Mouse (Mus musculus) stomach, postnatal 0 days (tissue): ENCODE measurements around the gene Gm42674. TPM values are rescaled to one million over a fixed set of nuclear protein-coding genes. Genes with fewer than 3 reads are reported as not detected.

Source experiments
- ATAC-seq: fragments of 200-750 bp; cut with Nextera tagmentation; 2 replicates; pipeline ENCODE4 v1.8.0; 2017; ENCODE audit not compliant: low FRiP score, low TSS enrichment
- DNase-seq: peaks from one replicate; pipeline ENCODE4 v3.0.0-alpha.2; 2016; ENCODE audit warnings: low spot score
- H3K27ac ChIP-seq: fragments of 300-500 bp; sonication (generic); replicated peaks from 2 replicates; pipeline ENCODE4 v1.5.1; 2014; ENCODE audit warnings: mild to moderate bottlenecking, control low read depth
- H3K27me3 ChIP-seq: fragments of 300-500 bp; sonication (generic); 2 replicates; pipeline ENCODE4 v1.6.1; 2014; ENCODE audit warnings: low read length; ENCODE audit not compliant: control insufficient read depth, insufficient read depth
- H3K36me3 ChIP-seq: fragments of 300-500 bp; sonication (generic); 2 replicates; pipeline ENCODE4 v1.6.1; 2014; ENCODE audit warnings: low read length, mixed read lengths; ENCODE audit not compliant: control insufficient read depth, insufficient read depth
- H3K4me1 ChIP-seq: fragments of 300-500 bp; sonication (generic); replicated peaks from 2 replicates; pipeline ENCODE4 v1.6.1; 2014; ENCODE audit warnings: antibody characterized with exemption; ENCODE audit not compliant: control insufficient read depth, insufficient read depth
- H3K4me2 ChIP-seq: fragments of 300-500 bp; sonication (generic); replicated peaks from 2 replicates; pipeline ENCODE4 v1.6.1; 2014; ENCODE audit warnings: low read depth, mild to moderate bottlenecking, control low read depth, moderate library complexity
- H3K4me3 ChIP-seq: fragments of 300-500 bp; sonication (generic); 2 replicates; pipeline ENCODE4 v1.5.1; 2014; ENCODE audit warnings: low read depth, low read length, control low read depth
- H3K9ac ChIP-seq: fragments of 300-500 bp; sonication (generic); 2 replicates; pipeline ENCODE4 v1.6.1; 2014; ENCODE audit warnings: mild to moderate bottlenecking, low read length, control low read depth, mixed read lengths
- H3K9me3 ChIP-seq: fragments of 300-500 bp; sonication (generic); 2 replicates; pipeline ENCODE4 v1.6.1; 2016; ENCODE audit warnings: low read length; ENCODE audit not compliant: control insufficient read depth
- CTCF ChIP-seq: IDR thresholded peaks from 2 replicates; pipeline ENCODE4 v1.5.1; 2016; ENCODE audit warnings: antibody characterized with exemption, low read depth, mild to moderate bottlenecking, moderate library complexity
- EP300 ChIP-seq: optimal IDR thresholded peaks from 2 replicates; pipeline ENCODE3; 2016; ENCODE audit warnings: antibody characterized with exemption
- WGBS: fragments of 180-500 bp; shearing (Covaris S2); extraction: QIAGEN DNeasy Blood & Tissue Kit; methylation state at CpG from one replicate; pipeline ENCODE4 v1.1.7; 2014; 5-methylcytosine and 5-hydroxymethylcytosine counted together
- polyA plus RNA-seq: library from polyadenylated mRNA; unstranded; fragments of >200 nt; fragmentation: Nextera tagmentation; extraction: Ambion mirVana; gene quantifications from 2 replicates; pipeline ENCODE4 v1.2.1, GENCODE M21; 2015

Gm42674 gene
- polyA plus RNA-seq, 1 experiment from 2014 or later, result not detected

- no peak for ATAC-seq
- Histone ChIP-seq H3K9ac (no peak overlapping the region), H3K27me3 (no peaks in the 10 kb centered on the region), H3K4me3 (no peak overlapping the region), H3K4me1 (no peaks in the 10 kb centered on the region), H3K36me3 (no peaks in the 10 kb centered on the region), H3K4me2 (no peak overlapping the region), H3K9me3 (no peaks in the 10 kb centered on the region), H3K27ac (peak overlapping the region; percentile 30; the same call in 1 of the 2 replicates)
- TF ChIP-seq EP300 (no peak), CTCF (peak; percentile 92)
- 54% methylated on average over 4 of the region's 4 CpGs for WGBS
- DNase-seq, result peak; percentile 65
These were observed 26.1 kb downstream of the Gm42674 start for GRCm38 (mm10) chr3:90627807-90628206.

DNA sequence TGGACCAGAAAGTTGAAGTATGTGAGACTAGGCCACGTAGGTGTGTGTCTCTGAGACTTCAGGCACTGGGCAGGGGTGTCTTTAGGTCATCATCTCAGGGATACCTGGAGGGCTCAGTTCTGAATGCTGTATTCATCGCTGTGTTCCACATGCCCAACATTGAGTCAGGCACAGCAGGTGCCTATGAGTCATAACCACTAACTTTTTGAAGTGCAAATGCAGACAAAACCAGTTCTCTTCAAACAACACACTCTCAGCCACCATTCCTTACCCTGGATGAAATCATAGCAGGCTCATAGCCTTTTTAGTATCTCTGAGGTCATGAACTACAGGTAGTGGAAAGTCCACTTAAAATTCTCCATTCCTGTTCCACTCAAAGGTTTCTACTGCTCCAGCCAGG, 27.6 kb downstream of the Gm42674 start:
- peak; percentile 14 for DNase-seq
- WGBS, result 59% methylated on average over 2 of the region's 2 CpGs
- Histone ChIP-seq H3K4me3 (no peak overlapping the region), H3K27ac (no peak overlapping the region), H3K27me3 (no peaks in the 10 kb centered on the region), H3K9ac (no peak overlapping the region), H3K4me2 (no peak overlapping the region), H3K9me3 (no peaks in the 10 kb centered on the region), H3K36me3 (no peaks in the 10 kb centered on the region), H3K4me1 (no peaks in the 10 kb centered on the region)
- peak; percentile 46 for ATAC-seq
- TF ChIP-seq EP300, result no peak
- TF ChIP-seq CTCF, result no peak

GRCm38 (mm10) chr3:90631984-90632383, 30.3 kb downstream of the Gm42674 start:
- Histone ChIP-seq H3K9me3 (no peaks in the 10 kb centered on the region), H3K27ac (no peak overlapping the region), H3K4me2 (no peak overlapping the region), H3K36me3 (no peaks in the 10 kb centered on the region), H3K9ac (no peak overlapping the region), H3K4me1 (no peaks in the 10 kb centered on the region), H3K27me3 (no peaks in the 10 kb centered on the region), H3K4me3 (no peak overlapping the region)
- no peak for TF ChIP-seq EP300
- no peak for TF ChIP-seq CTCF
- ATAC-seq, result no peak
- 58% methylated on average over 2 of the region's 2 CpGs for WGBS
- DNase-seq, result peak; percentile 4

- Histone ChIP-seq H3K36me3 (no peaks in the 10 kb centered on the region), H3K27me3 (no peaks in the 10 kb centered on the region), H3K9me3 (no peaks in the 10 kb centered on the region), H3K4me1 (no peaks in the 10 kb centered on the region), H3K4me3 (no peak overlapping the region), H3K4me2 (no peak overlapping the region), H3K9ac (no peak overlapping the region), H3K27ac (no peak overlapping the region)
- ATAC-seq (no peak), DNase-seq (peak; percentile 10)
- TF ChIP-seq CTCF (no peak), EP300 (no peak)
- WGBS, result 48% methylated on average over 1 of the region's 1 CpGs
These were observed 37.0 kb downstream of the Gm42674 start for GRCm38 (mm10) chr3:90638511-90639275.

DNA sequence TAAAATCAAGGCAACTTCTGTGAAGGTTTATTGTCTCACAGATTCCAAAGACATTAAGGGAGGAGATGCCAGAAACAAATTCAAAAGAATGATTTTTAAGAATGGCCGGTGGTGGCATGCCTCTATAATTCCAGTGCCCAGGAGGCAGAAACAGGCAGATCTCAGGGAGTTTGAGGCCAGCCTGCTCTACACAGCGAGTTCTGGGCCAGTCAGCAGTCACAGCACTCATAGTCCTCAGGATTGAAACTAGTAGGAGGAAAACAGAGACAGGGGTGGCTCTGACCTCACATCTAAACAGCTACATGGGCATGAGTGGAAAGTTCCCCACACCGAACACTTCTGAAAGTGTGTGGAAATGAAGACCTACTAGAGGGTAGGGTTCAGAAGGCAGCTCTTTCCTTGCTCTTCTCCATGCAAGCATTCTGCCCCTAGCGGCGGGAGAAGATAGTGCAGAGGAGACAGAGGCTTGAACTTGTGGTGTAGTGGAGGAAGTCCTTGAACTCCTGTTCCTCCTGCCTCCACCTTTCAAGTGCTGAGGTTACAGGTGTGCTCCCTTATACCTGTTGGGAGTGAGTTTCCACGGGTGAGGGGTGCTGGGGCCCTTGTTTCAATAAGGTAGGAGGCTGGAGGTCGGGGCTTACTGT, 37.9 kb downstream of the Gm42674 start:
- H3K9ac ChIP-seq, result no peak overlapping the region
- ATAC-seq (no peak), DNase-seq (peak; percentile 35)
- H3K9me3 ChIP-seq, result no peaks in the 10 kb centered on the region
- TF ChIP-seq EP300 (no peak), CTCF (peak; percentile 72)
- no peak overlapping the region for H3K27ac ChIP-seq
- no peaks in the 10 kb centered on the region for H3K27me3 ChIP-seq
- H3K4me1 ChIP-seq, result no peaks in the 10 kb centered on the region
- no peak overlapping the region for H3K4me2 ChIP-seq
- H3K36me3 ChIP-seq, result no peaks in the 10 kb centered on the region
- 56% methylated on average over 7 of the region's 7 CpGs for WGBS
- no peak overlapping the region for H3K4me3 ChIP-seq

DNA sequence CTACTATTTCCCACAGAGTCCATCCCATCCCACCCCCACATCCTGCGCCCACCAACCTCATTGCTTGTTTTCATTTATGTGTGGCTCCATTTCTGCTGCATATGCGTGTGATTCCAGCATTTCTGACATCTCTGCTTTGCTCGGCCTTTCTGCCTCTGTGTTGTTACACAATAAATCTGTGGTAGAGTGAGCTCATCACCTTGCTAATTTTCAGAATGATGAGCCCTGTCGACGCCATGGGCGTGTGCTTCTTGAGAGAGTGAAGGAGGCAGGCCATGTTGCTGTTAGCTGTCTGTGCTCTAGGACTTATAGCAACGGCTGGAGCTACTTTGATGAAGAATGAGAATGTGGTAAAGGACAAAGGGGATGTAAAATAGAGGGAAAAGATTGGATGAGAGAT, 39.3 kb downstream of the Gm42674 start:
- no peak for ATAC-seq
- Histone ChIP-seq H3K27me3 (no peaks in the 10 kb centered on the region), H3K27ac (no peak overlapping the region), H3K36me3 (no peaks in the 10 kb centered on the region), H3K9ac (no peak overlapping the region), H3K4me1 (no peaks in the 10 kb centered on the region), H3K4me3 (no peak overlapping the region), H3K4me2 (no peak overlapping the region), H3K9me3 (no peaks in the 10 kb centered on the region)
- 78% methylated on average over 7 of the region's 7 CpGs for WGBS
- DNase-seq, result peak; percentile 4
- TF ChIP-seq CTCF, result no peak
- no peak for TF ChIP-seq EP300
